Mouse (Mus musculus) brain, embryonic 14.5 days (tissue): ENCODE measurements around the gene Tmem100.

Source experiments
- CTCF ChIP-seq: fragments of 200-500 bp; IDR thresholded peaks from 2 replicates; pipeline ENCODE4 v1.5.1; 2012; ENCODE audit warnings: inconsistent platforms, mild to moderate bottlenecking, moderate library complexity, borderline replicate concordance; ENCODE audit not compliant: insufficient read depth, insufficient read length; ENCODE audit errors: extremely low read depth
- POLR2A ChIP-seq: fragments of 200-500 bp; IDR thresholded peaks from 2 replicates; pipeline ENCODE4 v1.6.1; 2012; ENCODE audit warnings: mild to moderate bottlenecking, inconsistent platforms, borderline replicate concordance; ENCODE audit not compliant: poor library complexity, insufficient read depth, insufficient read length, severe bottlenecking; ENCODE audit errors: extremely low read depth

DNA sequence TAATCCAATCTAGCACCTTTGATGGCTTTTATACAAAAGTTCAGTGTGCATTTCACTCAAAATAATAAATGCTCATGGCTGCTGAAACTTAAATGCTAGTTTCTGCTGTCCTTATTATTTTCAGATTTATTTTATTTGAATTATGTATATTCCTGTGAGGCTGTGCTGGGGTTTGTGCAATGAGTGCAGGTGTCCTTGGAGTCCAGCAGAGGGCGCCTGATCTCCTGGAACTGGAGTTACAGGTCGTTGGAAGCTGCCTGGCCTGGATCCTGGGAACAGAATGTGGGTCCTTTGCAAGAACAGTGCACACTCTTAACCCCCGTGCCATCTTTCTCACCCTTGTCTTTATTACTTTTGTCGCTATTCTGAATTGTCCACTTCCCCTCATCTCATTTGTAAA, 6.3 kb downstream of the Tmem100 start:
- TF ChIP-seq CTCF (no peak), POLR2A (no peak)
